ENCODE assay signal across 8 mouse cellular contexts in genomic region chr3:123507663-123508055, GRCm38 (mm10).
DNase-seq lines count a peak whose midpoint lies in the region; ATAC-seq and TF ChIP-seq lines count a peak whose summit lies in the region.

No protein-coding gene starts in this region.

- H3K4me1 ChIP-seq in heart, embryonic 14.5 days (ENCODE audit: control insufficient read depth in 2 of 2, insufficient read depth in 2 of 2, low read length in 2 of 2) = peaks cover 0 to 14% of the 10 kb centered on the region in 2 experiments; a peak in 3 of 4 replicates
- peaks cover 10% of the 10 kb centered on the region for H3K4me1 ChIP-seq in heart, postnatal 0 days (ENCODE audit: control insufficient read depth, insufficient read depth)
- H3K4me1 ChIP-seq in midbrain, embryonic 10.5 days = peaks cover 29% of the 10 kb centered on the region

- no peaks in the 10 kb centered on the region for H3K27me3 ChIP-seq in heart, embryonic 14.5 days (ENCODE audit: control insufficient read depth, insufficient read depth, low read length)
- no peaks in the 10 kb centered on the region for H3K27me3 ChIP-seq in heart, postnatal 0 days (ENCODE audit: control insufficient read depth, insufficient read depth, low read length)
- H3K27me3 ChIP-seq in midbrain, embryonic 10.5 days (ENCODE audit: low read depth, poor library complexity, severe bottlenecking) = no peaks in the 10 kb centered on the region

- 1% methylated on average over 10 of the region's 10 CpGs for WGBS in heart, embryonic 14.5 days
- WGBS in heart, postnatal 0 days = 0% methylated on average over 10 of the region's 10 CpGs
- under 1% methylated on average over 10 of the region's 10 CpGs for WGBS in midbrain, embryonic 10.5 days

- H3K27ac ChIP-seq in heart, embryonic 14.5 days (replicated peaks in 1 of 2; ENCODE audit: control insufficient read depth in 1 of 2, insufficient read depth in 1 of 2, low read depth in 2 of 2, low read length in 2 of 2) = peak overlapping the region; percentile 71 to 74
- H3K27ac ChIP-seq in heart, postnatal 0 days (ENCODE audit: low read depth) = peak overlapping the region; percentile 84
- H3K27ac ChIP-seq in midbrain, embryonic 10.5 days (replicated peaks) = peak overlapping the region; percentile 99

- H3K36me3 ChIP-seq in heart, embryonic 14.5 days (ENCODE audit: control insufficient read depth, insufficient read depth, low read length) = peaks cover 20% of the 10 kb centered on the region
- peaks cover 8% of the 10 kb centered on the region; the same call in 1 of the 2 replicates for H3K36me3 ChIP-seq in heart, postnatal 0 days (replicated peaks; ENCODE audit: control insufficient read depth, insufficient read depth, low read length)
- peaks cover 16% of the 10 kb centered on the region for H3K36me3 ChIP-seq in midbrain, embryonic 10.5 days

- no peaks in the 10 kb centered on the region for H3K9me3 ChIP-seq in heart, embryonic 14.5 days (ENCODE audit: control insufficient read depth, low read length)
- H3K9me3 ChIP-seq in heart, postnatal 0 days (replicated peaks; ENCODE audit: control insufficient read depth, low read length) = no peaks in the 10 kb centered on the region
- peaks cover 5% of the 10 kb centered on the region; the same call in 1 of the 2 replicates for H3K9me3 ChIP-seq in midbrain, embryonic 10.5 days (replicated peaks)

- TF ChIP-seq EP300 in heart, postnatal 0 days (IDR thresholded peaks at IDR 0.05; ENCODE audit: low read depth) = no peak

- DNase-seq in heart, postnatal 4 days = no peak
- peak; percentile 12 for DNase-seq in NIH3T3 (ENCODE audit: low read depth)
- DNase-seq in heart, postnatal 0 days (ENCODE audit: low spot score) = no peak
- no peak for DNase-seq in midbrain, embryonic 10.5 days (ENCODE audit: low spot score)
- DNase-seq in urinary bladder, postnatal 25 days (ENCODE audit: low spot score) = no peak
- DNase-seq in layer of hippocampus, adult 8-10 months (ENCODE audit: low spot score in 2 of 2) = no peak
- DNase-seq in layer of hippocampus, postnatal 10 days (ENCODE audit: low spot score in 2 of 2) = no peak

- ATAC-seq in heart, embryonic 14.5 days (ENCODE audit: insufficient number of reproducible peaks, insufficient read depth, low FRiP score, low read depth) = no peak
- no peak for ATAC-seq in heart, postnatal 0 days (ENCODE audit: insufficient read depth, low read depth)

- H3K9ac ChIP-seq in heart, embryonic 14.5 days (ENCODE audit: low read length) = peak overlapping the region; percentile 88
- H3K9ac ChIP-seq in heart, postnatal 0 days (replicated peaks; ENCODE audit: low read depth, low read length) = peak overlapping the region; percentile 78

- peak overlapping the region; percentile 84 for H3K4me2 ChIP-seq in heart, embryonic 14.5 days (ENCODE audit: low read length)
- H3K4me2 ChIP-seq in heart, postnatal 0 days (ENCODE audit: low read depth, low read length) = peak overlapping the region; percentile 94

- peak overlapping the region; percentile 69 to 79 for H3K4me3 ChIP-seq in heart, embryonic 14.5 days (ENCODE audit: control insufficient read depth in 1 of 2, insufficient read depth in 1 of 2, low read depth in 1 of 2, low read length in 2 of 2)
- peak overlapping the region; percentile 70 for H3K4me3 ChIP-seq in heart, postnatal 0 days (ENCODE audit: low read depth, low read length)
- H3K4me3 ChIP-seq in midbrain, embryonic 10.5 days = peak overlapping the region; percentile 78

- no peak for TF ChIP-seq CTCF in heart, postnatal 0 days (IDR thresholded peaks at IDR 0.05; ENCODE audit: low read depth)
